Mouse (Mus musculus) cerebellum, adult 2 months (tissue): ENCODE measurements at regions not wholly inside any gene's neighbourhood (a gene's known extent, or its start where the extent isn't known, plus 50 kb on each side); places are given as distances from the start of the nearest gene placed in this dataset.

Experiments used
- CTCF ChIP-seq: fragments of 200-500 bp; IDR thresholded peaks from 2 replicates; pipeline ENCODE4 v1.5.1; 2011; ENCODE audit warnings: low read depth, mild to moderate bottlenecking, control low read depth, low read length, moderate library complexity, borderline replicate concordance; ENCODE audit not compliant: insufficient read depth
- POLR2A ChIP-seq: fragments of 200-500 bp; IDR thresholded peaks from 2 replicates; pipeline ENCODE4 v1.6.1; 2011; ENCODE audit warnings: low read length, control low read depth, borderline replicate concordance; ENCODE audit not compliant: insufficient read depth

GRCm38 (mm10) chr13:26119363-26119762 lies 650.6 kb downstream of the Hdgfl1 start:
- TF ChIP-seq CTCF, result no peak
- TF ChIP-seq POLR2A, result no peak
